Mouse (Mus musculus) adrenal gland, postnatal 4 days (tissue): ENCODE measurements at regions not wholly inside any gene's neighbourhood (a gene's known extent, or its start where the extent isn't known, plus 50 kb on each side); places are given as distances from the start of the nearest gene placed in this dataset.

ENCODE experiments used
- DNase-seq, 2 experiments: peaks; one replicate each; pipeline ENCODE4 v3.0.0; 2021 to 2022; ENCODE audit warnings: low spot score in 2 of 2, mixed read lengths in 2 of 2

GRCm38 (mm10) chr9:87961796-87962195 is 230.7 kb upstream of the Tbx18 start:
- DNase-seq = no peak

GRCm38 (mm10) chr9:87964508-87964907 is 233.4 kb upstream of the Tbx18 start:
- no peak for DNase-seq

GRCm38 (mm10) chr9:87965103-87965780 is 234.2 kb upstream of the Tbx18 start:
- no peak for DNase-seq

GRCm38 (mm10) chr9:87968190-87969082 is 237.4 kb upstream of the Tbx18 start:
- no peak for DNase-seq

GRCm38 (mm10) chr9:87970586-87970985 is 239.5 kb upstream of the Tbx18 start:
- DNase-seq = no peak

- no peak for DNase-seq
These were observed 240.7 kb upstream of the Tbx18 start for GRCm38 (mm10) chr9:87971791-87972190.

- no peak for DNase-seq
These were observed 242.5 kb upstream of the Tbx18 start for GRCm38 (mm10) chr9:87973531-87973930.

DNA sequence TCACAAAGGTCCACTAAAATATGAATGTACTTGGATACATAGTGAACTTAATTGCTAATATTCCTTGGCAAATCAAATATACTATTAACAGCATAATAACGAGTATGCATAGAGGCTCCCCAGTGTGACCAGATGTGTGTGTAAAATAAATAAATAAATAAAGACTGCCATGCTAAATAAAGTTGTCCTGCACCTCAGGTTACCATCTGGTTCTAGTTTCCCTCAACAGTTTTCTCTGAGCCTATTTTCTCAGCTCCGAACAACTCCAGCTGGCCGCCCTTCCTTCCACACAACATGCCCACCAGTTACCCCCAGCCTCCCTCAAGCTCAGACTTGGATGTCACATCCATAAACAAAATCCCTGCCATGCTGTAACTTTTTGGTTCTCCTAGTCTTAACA is 253.8 kb upstream of the Tbx18 start:
- no peak for DNase-seq

GRCm38 (mm10) chr9:87985439-87985838 is 254.4 kb upstream of the Tbx18 start:
- DNase-seq = no peak

GRCm38 (mm10) chr9:88005945-88006700 is 275.1 kb upstream of the Tbx18 start:
- no peak for DNase-seq

- DNase-seq = no peak
These were observed 292.7 kb upstream of the Tbx18 start for GRCm38 (mm10) chr9:88023752-88024151.

GRCm38 (mm10) chr9:88025936-88026335 is 294.9 kb upstream of the Tbx18 start:
- DNase-seq = no peak

DNA sequence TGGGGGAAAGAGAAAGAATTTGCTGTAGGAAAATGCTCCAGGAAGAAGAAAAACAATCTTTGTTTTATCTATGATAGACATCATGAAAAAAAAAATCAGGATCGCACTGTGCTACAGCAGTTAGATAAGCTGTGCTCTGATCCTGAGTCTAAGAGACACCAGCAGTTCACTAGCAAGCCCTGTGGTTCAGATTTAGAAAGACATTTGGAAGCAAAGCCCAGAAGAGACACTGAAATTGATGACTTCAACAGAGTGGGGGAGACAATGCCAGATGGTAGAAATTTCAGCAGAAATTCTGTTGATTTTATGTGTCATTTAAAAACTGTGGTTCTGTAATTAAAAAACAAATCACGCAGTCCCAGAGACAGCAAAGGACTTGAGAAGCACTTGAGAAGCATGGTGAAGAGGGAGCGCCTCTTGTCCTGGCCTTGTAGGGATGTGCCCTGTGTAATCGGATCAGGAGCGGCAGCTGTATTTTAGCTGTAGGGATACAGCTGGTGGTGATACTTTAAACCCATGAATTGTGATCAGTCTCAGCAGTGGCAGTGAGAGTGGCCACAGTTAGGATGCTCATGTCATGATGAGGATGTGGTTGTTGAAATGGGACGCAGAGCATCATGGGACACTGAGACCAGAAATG is 296.4 kb upstream of the Nt5e start:
- no peak for DNase-seq

DNA sequence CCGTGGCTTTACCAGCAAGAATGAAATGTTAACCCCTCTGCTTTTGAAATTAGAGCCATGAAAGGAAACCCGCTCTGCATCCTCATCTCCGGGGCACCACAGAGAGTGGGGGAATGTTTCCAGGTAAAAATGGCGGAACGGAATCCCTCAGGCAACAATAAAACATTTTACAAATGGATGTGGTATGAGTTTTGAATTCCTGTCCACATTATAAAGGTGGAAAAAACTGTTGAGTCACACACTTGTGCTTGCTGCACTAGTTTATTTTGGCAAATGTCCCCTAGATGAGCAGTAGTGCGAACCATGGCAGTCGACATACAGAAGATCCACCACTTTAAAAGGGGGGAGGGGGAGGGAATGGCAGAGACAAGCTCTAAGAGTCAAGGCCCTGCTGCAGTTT is 289.4 kb upstream of the Nt5e start:
- no peak for DNase-seq

GRCm38 (mm10) chr9:88049270-88049669 is 277.7 kb upstream of the Nt5e start:
- no peak for DNase-seq

- no peak for DNase-seq
These were observed 277.2 kb upstream of the Nt5e start for GRCm38 (mm10) chr9:88049792-88050191.

DNA sequence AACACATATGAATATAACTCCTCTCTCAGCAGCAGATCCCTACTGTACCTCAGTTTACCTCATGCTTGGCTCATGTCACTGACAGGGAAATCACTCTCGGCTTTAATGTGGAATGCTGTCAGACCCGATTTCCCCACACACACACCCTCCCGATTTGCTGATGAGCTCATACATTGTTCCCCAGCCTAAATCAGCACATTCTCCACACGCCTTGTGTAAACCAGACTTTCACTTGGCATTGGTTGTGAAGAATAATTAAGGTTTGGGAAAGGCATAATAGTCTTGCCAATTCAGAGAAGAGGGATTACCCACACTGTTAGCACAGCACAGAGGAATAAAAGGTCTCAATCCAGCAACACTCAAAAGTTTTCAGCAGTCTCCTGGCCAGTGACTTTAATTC is 268.4 kb upstream of the Nt5e start:
- no peak for DNase-seq

GRCm38 (mm10) chr9:88059005-88059404 is 268.0 kb upstream of the Nt5e start:
- no peak for DNase-seq

DNA sequence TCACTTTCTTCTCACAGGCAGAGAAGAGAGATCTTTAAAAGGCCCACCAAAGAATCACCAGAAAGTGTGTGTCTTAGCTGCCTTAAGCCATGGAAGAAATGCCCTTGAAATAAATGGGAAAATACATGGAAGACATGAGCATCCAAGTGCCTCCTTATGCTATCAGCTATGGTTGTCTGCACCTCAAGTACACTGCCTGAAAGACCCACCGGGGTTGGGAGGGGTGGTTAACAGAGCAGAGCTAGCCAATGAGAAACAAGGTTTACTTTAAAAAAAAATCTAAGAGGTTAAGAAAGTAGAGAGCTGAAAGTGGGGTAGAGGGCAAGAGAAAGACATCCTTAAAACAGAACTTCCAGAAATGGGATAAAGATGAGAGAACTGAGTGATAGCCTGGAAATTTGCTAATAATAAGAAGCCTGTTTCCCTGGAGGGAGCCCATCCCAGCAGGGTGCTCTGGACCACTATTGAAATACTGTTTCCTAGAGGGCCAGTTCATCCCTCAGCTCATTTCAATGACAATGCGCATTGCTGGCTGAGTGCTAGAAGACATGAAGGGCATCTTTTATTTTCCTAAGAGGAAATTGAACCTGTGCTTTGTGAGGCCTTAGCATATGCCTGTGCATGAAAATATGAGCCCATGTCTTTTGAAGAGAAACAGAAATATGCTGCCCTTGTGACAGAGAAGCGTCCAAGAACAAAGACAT is 262.9 kb upstream of the Nt5e start:
- no peak for DNase-seq

DNA sequence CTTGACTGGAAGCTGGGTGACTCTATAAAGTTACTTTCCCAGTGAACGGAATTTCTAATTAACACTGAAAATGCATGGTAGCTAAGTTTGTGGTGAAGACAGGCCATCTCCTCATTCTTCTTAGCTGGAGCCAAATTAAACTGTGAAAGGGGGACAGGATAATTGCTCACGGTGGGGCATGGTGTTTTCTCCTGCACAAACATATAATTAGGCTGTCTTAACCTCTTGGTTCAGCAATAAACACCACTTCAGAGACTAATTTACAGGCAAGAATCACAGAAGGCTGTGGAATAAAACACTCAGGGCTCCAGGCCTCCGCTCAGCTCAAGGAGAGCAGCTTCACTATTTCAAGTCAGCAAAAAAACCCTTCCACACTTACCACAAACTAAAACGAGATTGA is 261.9 kb upstream of the Nt5e start:
- no peak for DNase-seq

DNA sequence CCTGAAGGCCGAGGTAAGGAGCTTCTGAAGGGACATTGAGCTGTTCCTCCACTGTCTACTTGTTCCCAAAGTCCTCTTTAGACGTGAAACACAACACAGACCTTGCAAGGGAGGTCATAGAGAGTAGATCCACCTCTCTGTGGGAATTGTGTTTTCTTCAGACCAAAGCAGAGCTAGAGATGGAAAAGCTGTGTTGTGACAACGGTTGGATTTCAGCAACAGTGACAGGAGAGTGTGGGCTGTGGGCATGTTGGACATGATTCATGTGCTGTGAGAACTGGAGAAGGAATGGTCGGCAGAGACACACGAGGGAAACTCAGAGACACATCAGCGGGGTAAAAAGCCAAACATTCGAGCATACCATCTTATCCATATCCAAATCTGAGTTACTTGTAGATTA is 261.2 kb upstream of the Nt5e start:
- no peak for DNase-seq
